Mouse (Mus musculus) stomach, postnatal 0 days (tissue): ENCODE measurements around the gene Shroom3. TPM values are rescaled to one million over a fixed set of nuclear protein-coding genes. Genes with fewer than 3 reads are reported as not detected.

ENCODE experiments used
- ATAC-seq: fragments of 200-750 bp; cut with Nextera tagmentation; 2 replicates; pipeline ENCODE4 v1.8.0; 2017; ENCODE audit not compliant: low FRiP score, low TSS enrichment
- DNase-seq: peaks from one replicate; pipeline ENCODE4 v3.0.0-alpha.2; 2016; ENCODE audit warnings: low spot score
- H3K27ac ChIP-seq: fragments of 300-500 bp; sonication (generic); replicated peaks from 2 replicates; pipeline ENCODE4 v1.5.1; 2014; ENCODE audit warnings: mild to moderate bottlenecking, control low read depth
- H3K27me3 ChIP-seq: fragments of 300-500 bp; sonication (generic); 2 replicates; pipeline ENCODE4 v1.6.1; 2014; ENCODE audit warnings: low read length; ENCODE audit not compliant: control insufficient read depth, insufficient read depth
- H3K36me3 ChIP-seq: fragments of 300-500 bp; sonication (generic); 2 replicates; pipeline ENCODE4 v1.6.1; 2014; ENCODE audit warnings: low read length, mixed read lengths; ENCODE audit not compliant: control insufficient read depth, insufficient read depth
- H3K4me1 ChIP-seq: fragments of 300-500 bp; sonication (generic); replicated peaks from 2 replicates; pipeline ENCODE4 v1.6.1; 2014; ENCODE audit warnings: antibody characterized with exemption; ENCODE audit not compliant: control insufficient read depth, insufficient read depth
- H3K4me2 ChIP-seq: fragments of 300-500 bp; sonication (generic); replicated peaks from 2 replicates; pipeline ENCODE4 v1.6.1; 2014; ENCODE audit warnings: low read depth, mild to moderate bottlenecking, control low read depth, moderate library complexity
- H3K4me3 ChIP-seq: fragments of 300-500 bp; sonication (generic); 2 replicates; pipeline ENCODE4 v1.5.1; 2014; ENCODE audit warnings: low read depth, low read length, control low read depth
- H3K9ac ChIP-seq: fragments of 300-500 bp; sonication (generic); 2 replicates; pipeline ENCODE4 v1.6.1; 2014; ENCODE audit warnings: mild to moderate bottlenecking, low read length, control low read depth, mixed read lengths
- H3K9me3 ChIP-seq: fragments of 300-500 bp; sonication (generic); 2 replicates; pipeline ENCODE4 v1.6.1; 2016; ENCODE audit warnings: low read length; ENCODE audit not compliant: control insufficient read depth
- CTCF ChIP-seq: IDR thresholded peaks from 2 replicates; pipeline ENCODE4 v1.5.1; 2016; ENCODE audit warnings: antibody characterized with exemption, low read depth, mild to moderate bottlenecking, moderate library complexity
- EP300 ChIP-seq: optimal IDR thresholded peaks from 2 replicates; pipeline ENCODE3; 2016; ENCODE audit warnings: antibody characterized with exemption
- WGBS: fragments of 180-500 bp; shearing (Covaris S2); extraction: QIAGEN DNeasy Blood & Tissue Kit; methylation state at CpG from one replicate; pipeline ENCODE4 v1.1.7; 2014; 5-methylcytosine and 5-hydroxymethylcytosine counted together
- polyA plus RNA-seq: library from polyadenylated mRNA; unstranded; fragments of >200 nt; fragmentation: Nextera tagmentation; extraction: Ambion mirVana; gene quantifications from 2 replicates; pipeline ENCODE4 v1.2.1, GENCODE M21; 2015

Gene Shroom3
- polyA plus RNA-seq, 1 experiment from 2014 or later = 11.4 TPM

GRCm38 (mm10) chr5:92714886-92715285, 31.7 kb downstream of the Shroom3 start:
- Histone ChIP-seq H3K9me3 (no peaks in the 10 kb centered on the region), H3K4me1 (no peaks in the 10 kb centered on the region), H3K27me3 (no peaks in the 10 kb centered on the region), H3K36me3 (no peaks in the 10 kb centered on the region), H3K27ac (no peak overlapping the region), H3K9ac (no peak overlapping the region), H3K4me3 (no peak overlapping the region), H3K4me2 (no peak overlapping the region)
- TF ChIP-seq EP300 (no peak), CTCF (no peak)
- DNase-seq = no peak
- no peak for ATAC-seq
- WGBS = 85% methylated on average over 2 of the region's 2 CpGs

- ATAC-seq = no peak
- Histone ChIP-seq H3K36me3 (no peaks in the 10 kb centered on the region), H3K9ac (no peak overlapping the region), H3K4me1 (no peaks in the 10 kb centered on the region), H3K27me3 (no peaks in the 10 kb centered on the region), H3K4me2 (no peak overlapping the region), H3K27ac (no peak overlapping the region), H3K9me3 (no peaks in the 10 kb centered on the region), H3K4me3 (no peak overlapping the region)
- DNase-seq = no peak
- TF ChIP-seq CTCF (no peak), EP300 (no peak)
- WGBS = 72% methylated on average over 11 of the region's 11 CpGs
Observed at GRCm38 (mm10) chr5:92715319-92715718, 32.1 kb downstream of the Shroom3 start.

- no peaks in the 10 kb centered on the region for H3K36me3 ChIP-seq
- ATAC-seq = no peak
- 77% methylated on average over 2 of the region's 2 CpGs for whole genome bisulfite sequencing
- no peaks in the 10 kb centered on the region for H3K9me3 ChIP-seq
- H3K9ac ChIP-seq = no peak overlapping the region
- no peak for TF ChIP-seq CTCF
- no peak overlapping the region for H3K4me2 ChIP-seq
- no peaks in the 10 kb centered on the region for H3K27me3 ChIP-seq
- no peak for DNase-seq
- H3K4me3 ChIP-seq = no peak overlapping the region
- H3K27ac ChIP-seq = no peak overlapping the region
- H3K4me1 ChIP-seq = no peaks in the 10 kb centered on the region
Observed at GRCm38 (mm10) chr5:92715890-92716289, 32.7 kb downstream of the Shroom3 start.

GRCm38 (mm10) chr5:92717666-92718360, 34.6 kb downstream of the Shroom3 start:
- no peak overlapping the region for H3K4me3 ChIP-seq
- WGBS = 65% methylated on average over 3 of the region's 3 CpGs
- DNase-seq (no peak), ATAC-seq (no peak)
- no peak for TF ChIP-seq CTCF
- no peak for TF ChIP-seq EP300
- no peak overlapping the region for H3K4me2 ChIP-seq
- no peaks in the 10 kb centered on the region for H3K36me3 ChIP-seq
- no peaks in the 10 kb centered on the region for H3K4me1 ChIP-seq
- H3K27me3 ChIP-seq = no peaks in the 10 kb centered on the region
- no peak overlapping the region for H3K27ac ChIP-seq
- H3K9me3 ChIP-seq = no peaks in the 10 kb centered on the region
- H3K9ac ChIP-seq = no peak overlapping the region

- 74% methylated on average over 2 of the region's 3 CpGs for WGBS
- H3K9me3 ChIP-seq = no peaks in the 10 kb centered on the region
- no peak overlapping the region for H3K4me2 ChIP-seq
- H3K36me3 ChIP-seq = no peaks in the 10 kb centered on the region
- H3K4me1 ChIP-seq = no peaks in the 10 kb centered on the region
- no peaks in the 10 kb centered on the region for H3K27me3 ChIP-seq
- H3K4me3 ChIP-seq = no peak overlapping the region
- DNase-seq = no peak
- no peak overlapping the region for H3K27ac ChIP-seq
- no peak overlapping the region for H3K9ac ChIP-seq
- no peak for ATAC-seq
- TF ChIP-seq CTCF (no peak), EP300 (no peak)
Observed at GRCm38 (mm10) chr5:92718856-92719255, 35.6 kb downstream of the Shroom3 start.

DNA sequence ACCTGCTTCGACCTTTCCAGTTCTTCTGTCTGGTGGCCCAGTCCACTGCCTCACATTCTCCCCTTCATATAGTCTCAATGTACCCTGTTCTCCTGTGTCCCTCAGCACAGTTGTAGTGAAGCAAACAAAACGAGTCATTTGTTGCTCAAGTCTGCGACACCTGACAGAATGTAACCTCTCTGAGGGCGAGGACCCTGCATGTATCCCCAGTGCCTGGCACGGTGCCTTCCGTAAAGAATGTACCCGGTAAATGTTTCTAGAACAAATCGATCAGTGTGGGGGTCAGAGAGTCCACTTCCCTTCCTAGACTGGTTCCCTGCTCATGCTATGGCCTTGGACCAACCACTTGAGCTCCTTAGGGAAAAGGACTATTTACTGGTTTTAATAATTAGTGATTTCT, 38.4 kb downstream of the Shroom3 start:
- 87% methylated on average over 8 of the region's 8 CpGs for WGBS
- Histone ChIP-seq H3K9ac (no peak overlapping the region), H3K27me3 (no peaks in the 10 kb centered on the region), H3K9me3 (no peaks in the 10 kb centered on the region), H3K4me1 (no peaks in the 10 kb centered on the region), H3K27ac (no peak overlapping the region), H3K36me3 (no peaks in the 10 kb centered on the region), H3K4me2 (no peak overlapping the region), H3K4me3 (no peak overlapping the region)
- no peak for DNase-seq
- ATAC-seq = no peak
- no peak for TF ChIP-seq EP300
- no peak for TF ChIP-seq CTCF
